Mouse (Mus musculus) megakaryocyte, embryonic 14.5 days (primary cell): ENCODE results near the gene Cd27.

Source experiments
- FLI1 ChIP-seq: IDR thresholded peaks from 2 replicates; pipeline ENCODE4 v1.6.1; 2012; ENCODE audit warnings: low read length, inconsistent platforms, mixed read lengths
- GATA1 ChIP-seq: IDR thresholded peaks from 3 replicates; pipeline ENCODE4 v1.6.1; 2012; ENCODE audit warnings: mixed read lengths, low read length, inconsistent platforms, borderline replicate concordance

- TF ChIP-seq GATA1 (no peak), FLI1 (no peak)
Measured at GRCm38 (mm10) chr6:125236782-125237181, at the start of gene Cd27.
